Mouse (Mus musculus): ENCODE results near the gene Pinlyp. TPM values are rescaled to one million over a fixed set of nuclear protein-coding genes. Genes with fewer than 3 reads are reported as not detected.

The Pinlyp gene
- polyA plus RNA-seq, 1 experiment from 2014 or later: 62.9 TPM

DNA sequence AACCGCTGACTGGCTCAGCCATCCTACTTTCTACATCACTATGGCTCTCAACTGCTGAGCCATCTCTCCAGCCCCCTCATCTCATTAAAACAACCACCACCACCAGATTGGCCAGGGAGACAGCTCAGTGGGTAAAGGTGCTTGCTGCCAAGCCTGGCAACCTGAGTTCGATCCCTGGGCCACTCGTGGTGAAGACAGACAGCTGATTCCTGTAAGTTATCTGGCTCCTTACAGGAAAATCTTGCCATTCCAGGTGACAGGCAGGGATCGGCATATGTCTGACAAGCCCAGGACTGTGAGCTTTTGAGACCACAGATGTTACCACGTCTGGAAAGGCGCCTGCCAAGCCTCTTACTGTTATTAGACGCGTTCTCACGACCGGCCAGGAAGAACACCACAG, 31.9 kb upstream of the Pinlyp start:
- no peak overlapping the region for H3K4me2 ChIP-seq (replicated peaks; ENCODE audit: low read depth)
- no peak overlapping the region for H3K9ac ChIP-seq (ENCODE audit: low read length)
- no peaks in the 10 kb centered on the region for H3K9me3 ChIP-seq (ENCODE audit: control insufficient read depth, low read length)
- H3K27me3 ChIP-seq (ENCODE audit: control insufficient read depth, insufficient read depth, low read length): no peaks in the 10 kb centered on the region
- TF ChIP-seq EP300 (optimal IDR thresholded peaks at IDR 0.05): no peak
- no peak for TF ChIP-seq CTCF (IDR thresholded peaks at IDR 0.05; ENCODE audit: low read depth)
- no peak overlapping the region for H3K27ac ChIP-seq (replicated peaks)
- no peaks in the 10 kb centered on the region for H3K36me3 ChIP-seq (ENCODE audit: control insufficient read depth, insufficient read depth, low read length)
- 93% methylated on average over 10 of the region's 10 CpGs for WGBS
- H3K4me3 ChIP-seq (ENCODE audit: low read depth, low read length): no peak overlapping the region
- ATAC-seq (ENCODE audit: low FRiP score, low TSS enrichment) (no peak), DNase-seq (ENCODE audit: low spot score) (no peak)
- no peaks in the 10 kb centered on the region for H3K4me1 ChIP-seq (replicated peaks; ENCODE audit: control insufficient read depth, insufficient read depth)

DNA sequence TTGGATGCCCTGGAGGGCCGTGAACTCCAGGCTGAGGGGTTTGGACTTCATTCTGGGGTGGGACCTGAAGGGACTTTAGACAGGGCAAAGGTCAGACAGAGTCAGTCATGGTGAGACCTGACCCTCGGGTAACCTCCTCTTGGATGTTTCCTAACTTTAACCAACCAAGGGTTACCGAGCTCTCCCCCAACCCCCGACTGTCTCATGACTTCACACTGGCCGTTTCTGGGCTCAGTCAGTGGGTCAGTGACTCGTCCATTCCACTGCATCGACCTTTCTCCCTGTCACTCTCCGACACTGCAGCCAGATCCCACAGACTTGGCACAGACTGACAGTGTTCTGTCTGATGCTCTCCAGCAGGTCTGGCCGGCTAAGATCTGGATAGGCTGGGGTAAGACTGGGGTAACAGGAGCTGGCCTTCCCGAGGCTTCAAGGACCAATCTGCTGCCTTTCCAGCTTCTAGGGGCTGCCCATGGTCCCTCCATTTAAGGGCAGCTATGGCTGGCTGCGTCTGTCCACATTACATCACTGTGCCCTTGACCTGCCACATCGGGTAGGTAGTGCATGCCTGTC, 28.4 kb upstream of the Pinlyp start:
- Histone ChIP-seq H3K4me3 (ENCODE audit: low read depth, low read length) (no peak overlapping the region), H3K27me3 (ENCODE audit: control insufficient read depth, insufficient read depth, low read length) (no peaks in the 10 kb centered on the region), H3K4me2 (replicated peaks; ENCODE audit: low read depth) (no peak overlapping the region), H3K36me3 (ENCODE audit: control insufficient read depth, insufficient read depth, low read length) (no peaks in the 10 kb centered on the region; the same call in 1 of the 2 replicates), H3K9ac (ENCODE audit: low read length) (no peak overlapping the region), H3K9me3 (ENCODE audit: control insufficient read depth, low read length) (no peaks in the 10 kb centered on the region), H3K4me1 (replicated peaks; ENCODE audit: control insufficient read depth, insufficient read depth) (no peaks in the 10 kb centered on the region), H3K27ac (replicated peaks) (no peak overlapping the region)
- DNase-seq (ENCODE audit: low spot score): no peak
- ATAC-seq (ENCODE audit: low FRiP score, low TSS enrichment): no peak
- TF ChIP-seq EP300 (optimal IDR thresholded peaks at IDR 0.05): no peak
- no peak for TF ChIP-seq CTCF (IDR thresholded peaks at IDR 0.05; ENCODE audit: low read depth)
- WGBS: 53% methylated on average over 12 of the region's 12 CpGs

DNA sequence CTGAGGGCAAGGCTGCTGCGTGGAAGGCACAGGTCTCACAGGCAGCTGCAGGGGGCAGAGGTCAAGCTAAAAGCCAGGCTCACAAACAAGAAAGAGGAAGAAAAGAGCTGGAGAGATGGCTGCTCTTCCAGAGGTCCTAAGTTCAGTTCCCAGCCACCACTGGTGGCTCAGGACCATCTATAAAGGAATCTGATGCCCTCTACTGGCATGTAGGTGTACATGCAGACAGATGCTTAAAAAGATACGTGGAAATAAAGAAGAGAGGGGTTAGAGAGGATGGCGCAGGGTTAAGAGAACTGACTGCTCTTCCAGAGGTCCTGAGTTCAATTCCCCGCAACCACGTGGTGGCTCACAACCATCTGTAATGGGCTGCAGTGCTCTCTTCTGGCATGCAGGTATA, 26.5 kb upstream of the Pinlyp start:
- H3K4me2 ChIP-seq (replicated peaks; ENCODE audit: low read depth): no peak overlapping the region
- no peak overlapping the region for H3K9ac ChIP-seq (ENCODE audit: low read length)
- ATAC-seq (ENCODE audit: low FRiP score, low TSS enrichment) (no peak), DNase-seq (ENCODE audit: low spot score) (no peak)
- no peaks in the 10 kb centered on the region for H3K4me1 ChIP-seq (replicated peaks; ENCODE audit: control insufficient read depth, insufficient read depth)
- no peak overlapping the region for H3K27ac ChIP-seq (replicated peaks)
- H3K27me3 ChIP-seq (ENCODE audit: control insufficient read depth, insufficient read depth, low read length): no peaks in the 10 kb centered on the region
- no peaks in the 10 kb centered on the region for H3K9me3 ChIP-seq (ENCODE audit: control insufficient read depth, low read length)
- H3K36me3 ChIP-seq (ENCODE audit: control insufficient read depth, insufficient read depth, low read length): no peaks in the 10 kb centered on the region; the same call in none of the 2 replicates
- 65% methylated on average over 5 of the region's 5 CpGs for WGBS
- TF ChIP-seq EP300 (optimal IDR thresholded peaks at IDR 0.05): no peak
- TF ChIP-seq CTCF (IDR thresholded peaks at IDR 0.05; ENCODE audit: low read depth): peak; percentile 65
- H3K4me3 ChIP-seq (ENCODE audit: low read depth, low read length): no peak overlapping the region

DNA sequence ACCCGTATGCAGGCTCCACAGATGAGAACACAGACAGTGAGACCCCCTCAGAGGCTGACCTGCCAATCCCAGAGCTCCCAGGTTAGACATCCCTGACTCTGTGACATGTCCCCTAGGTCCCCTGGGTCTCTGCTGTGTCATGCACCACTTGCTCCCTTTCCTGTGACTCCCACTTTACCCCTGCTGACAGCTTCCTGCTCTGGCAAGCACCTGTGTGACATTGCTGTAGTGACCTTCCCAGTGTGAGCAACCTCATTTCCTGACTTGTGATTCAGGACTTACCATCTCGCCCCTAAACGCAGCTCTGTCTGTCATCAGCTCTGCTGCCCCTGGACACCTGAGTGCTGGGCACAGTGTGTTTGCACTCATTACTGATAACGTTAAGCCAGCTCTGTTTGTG, 25.2 kb upstream of the Pinlyp start:
- Histone ChIP-seq H3K4me3 (ENCODE audit: low read depth, low read length) (no peak overlapping the region), H3K27me3 (ENCODE audit: control insufficient read depth, insufficient read depth, low read length) (no peaks in the 10 kb centered on the region), H3K36me3 (ENCODE audit: control insufficient read depth, insufficient read depth, low read length) (peaks cover 3% of the 10 kb centered on the region), H3K27ac (replicated peaks) (no peak overlapping the region), H3K9ac (ENCODE audit: low read length) (no peak overlapping the region), H3K4me1 (replicated peaks; ENCODE audit: control insufficient read depth, insufficient read depth) (no peaks in the 10 kb centered on the region), H3K9me3 (ENCODE audit: control insufficient read depth, low read length) (no peaks in the 10 kb centered on the region), H3K4me2 (replicated peaks; ENCODE audit: low read depth) (no peak overlapping the region)
- WGBS: 77% methylated on average over 4 of the region's 4 CpGs
- TF ChIP-seq CTCF (IDR thresholded peaks at IDR 0.05; ENCODE audit: low read depth) (no peak), EP300 (optimal IDR thresholded peaks at IDR 0.05) (no peak)
- DNase-seq (ENCODE audit: low spot score) (no peak), ATAC-seq (ENCODE audit: low FRiP score, low TSS enrichment) (peak; percentile 49)

DNA sequence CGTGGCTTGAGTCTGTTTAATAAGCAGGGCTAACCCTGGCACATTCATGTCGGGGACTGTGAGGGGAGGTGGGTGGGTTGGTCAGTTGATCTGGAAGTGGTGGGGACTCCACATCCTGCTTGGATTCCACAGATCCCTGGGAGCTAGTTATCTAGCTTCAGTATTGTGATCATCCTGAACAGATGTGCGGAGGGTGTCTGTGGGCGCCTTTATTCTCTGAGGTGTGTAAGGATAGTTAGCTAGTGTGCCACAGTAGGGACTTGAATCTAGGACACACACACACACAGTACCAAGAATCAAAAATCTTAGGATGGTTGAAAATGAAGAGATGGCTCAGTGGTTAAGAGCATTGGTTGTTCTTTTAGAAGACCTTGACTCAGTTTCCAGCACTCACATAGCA, 22.6 kb upstream of the Pinlyp start:
- Histone ChIP-seq H3K4me2 (replicated peaks; ENCODE audit: low read depth) (no peak overlapping the region), H3K9ac (ENCODE audit: low read length) (no peak overlapping the region), H3K9me3 (ENCODE audit: control insufficient read depth, low read length) (no peaks in the 10 kb centered on the region), H3K4me3 (ENCODE audit: low read depth, low read length) (no peak overlapping the region), H3K27me3 (ENCODE audit: control insufficient read depth, insufficient read depth, low read length) (no peaks in the 10 kb centered on the region), H3K36me3 (ENCODE audit: control insufficient read depth, insufficient read depth, low read length) (peaks cover 3% of the 10 kb centered on the region), H3K27ac (replicated peaks) (no peak overlapping the region), H3K4me1 (replicated peaks; ENCODE audit: control insufficient read depth, insufficient read depth) (no peaks in the 10 kb centered on the region)
- DNase-seq (ENCODE audit: low spot score) (no peak), ATAC-seq (ENCODE audit: low FRiP score, low TSS enrichment) (no peak)
- 84% methylated on average over 4 of the region's 4 CpGs for WGBS
- TF ChIP-seq CTCF (IDR thresholded peaks at IDR 0.05; ENCODE audit: low read depth) (no peak), EP300 (optimal IDR thresholded peaks at IDR 0.05) (no peak)

DNA sequence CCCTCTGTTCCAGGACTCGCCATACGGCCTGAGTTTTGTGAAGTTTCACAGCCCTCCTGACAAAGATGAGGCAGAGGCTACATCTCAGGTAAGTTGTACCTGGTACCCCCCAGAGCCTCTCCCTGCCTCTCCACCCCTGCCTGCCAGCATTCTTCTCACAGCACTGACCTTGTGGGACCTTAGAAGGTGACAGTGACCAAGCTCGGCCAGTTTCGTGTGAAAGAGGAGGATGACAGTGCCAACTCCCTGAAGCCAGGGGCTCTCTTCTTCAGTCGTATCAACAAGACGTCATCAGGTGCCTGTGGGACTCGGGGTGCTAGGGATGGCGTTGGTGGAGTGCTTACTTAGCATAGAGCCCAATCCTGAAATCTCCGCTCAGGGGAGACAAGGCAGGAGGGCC, 20.3 kb upstream of the Pinlyp start:
- ATAC-seq (ENCODE audit: low FRiP score, low TSS enrichment) (no peak), DNase-seq (ENCODE audit: low spot score) (no peak)
- TF ChIP-seq CTCF (IDR thresholded peaks at IDR 0.05; ENCODE audit: low read depth) (no peak), EP300 (optimal IDR thresholded peaks at IDR 0.05) (no peak)
- Histone ChIP-seq H3K27ac (replicated peaks) (no peak overlapping the region), H3K36me3 (ENCODE audit: control insufficient read depth, insufficient read depth, low read length) (peaks cover 3% of the 10 kb centered on the region), H3K4me1 (replicated peaks; ENCODE audit: control insufficient read depth, insufficient read depth) (no peaks in the 10 kb centered on the region), H3K9me3 (ENCODE audit: control insufficient read depth, low read length) (no peaks in the 10 kb centered on the region), H3K4me3 (ENCODE audit: low read depth, low read length) (no peak overlapping the region), H3K27me3 (ENCODE audit: control insufficient read depth, insufficient read depth, low read length) (no peaks in the 10 kb centered on the region), H3K9ac (ENCODE audit: low read length) (no peak overlapping the region), H3K4me2 (replicated peaks; ENCODE audit: low read depth) (no peak overlapping the region)
- 96% methylated on average over 9 of the region's 9 CpGs for WGBS
